Mouse (Mus musculus): ENCODE results near the gene Larp1b. TPM values are rescaled to one million over a fixed set of nuclear protein-coding genes. Genes with fewer than 3 reads are reported as not detected.

Gene Larp1b
- polyA plus RNA-seq, 1 experiment from 2014 or later: 2.7 TPM

- ATAC-seq: no peak
- Histone ChIP-seq H3K27ac (ENCODE audit: low read depth, low read length) (no peak overlapping the region), H3K9me3 (replicated peaks; ENCODE audit: control insufficient read depth, low read length) (no peaks in the 10 kb centered on the region), H3K4me1 (ENCODE audit: control insufficient read depth, insufficient read depth, low read length) (no peaks in the 10 kb centered on the region), H3K4me3 (ENCODE audit: low read depth, low read length) (no peak overlapping the region), H3K4me2 (ENCODE audit: low read length) (no peak overlapping the region), H3K9ac (ENCODE audit: low read length) (no peak overlapping the region), H3K27me3 (replicated peaks; ENCODE audit: control insufficient read depth, insufficient read depth, low read length) (no peaks in the 10 kb centered on the region), H3K36me3 (ENCODE audit: control insufficient read depth, insufficient read depth, low read length) (no peaks in the 10 kb centered on the region)
- 64% methylated on average over 5 of the region's 5 CpGs for WGBS
- no peak for DNase-seq (ENCODE audit: low spot score)
Observed at GRCm38 (mm10) chr3:41038297-41038916, 88.8 kb downstream of the Larp1b start.

- ATAC-seq (no peak), DNase-seq (ENCODE audit: low spot score) (no peak)
- Histone ChIP-seq H3K36me3 (ENCODE audit: control insufficient read depth, insufficient read depth, low read length) (no peaks in the 10 kb centered on the region), H3K9me3 (replicated peaks; ENCODE audit: control insufficient read depth, low read length) (no peaks in the 10 kb centered on the region), H3K27ac (ENCODE audit: low read depth, low read length) (no peak overlapping the region), H3K4me3 (ENCODE audit: low read depth, low read length) (no peak overlapping the region), H3K4me1 (ENCODE audit: control insufficient read depth, insufficient read depth, low read length) (no peaks in the 10 kb centered on the region), H3K9ac (ENCODE audit: low read length) (no peak overlapping the region), H3K27me3 (replicated peaks; ENCODE audit: control insufficient read depth, insufficient read depth, low read length) (no peaks in the 10 kb centered on the region), H3K4me2 (ENCODE audit: low read length) (no peak overlapping the region)
- 73% methylated on average over 5 of the region's 5 CpGs for WGBS
Observed at GRCm38 (mm10) chr3:41041241-41041640, 91.6 kb downstream of the Larp1b start.

- Histone ChIP-seq H3K4me2 (ENCODE audit: low read length) (no peak overlapping the region), H3K4me3 (ENCODE audit: low read depth, low read length) (no peak overlapping the region), H3K27ac (ENCODE audit: low read depth, low read length) (no peak overlapping the region), H3K27me3 (replicated peaks; ENCODE audit: control insufficient read depth, insufficient read depth, low read length) (no peaks in the 10 kb centered on the region), H3K36me3 (ENCODE audit: control insufficient read depth, insufficient read depth, low read length) (no peaks in the 10 kb centered on the region), H3K4me1 (ENCODE audit: control insufficient read depth, insufficient read depth, low read length) (no peaks in the 10 kb centered on the region), H3K9ac (ENCODE audit: low read length) (no peak overlapping the region), H3K9me3 (replicated peaks; ENCODE audit: control insufficient read depth, low read length) (no peaks in the 10 kb centered on the region)
- ATAC-seq: peak; percentile 79
- 79% methylated on average over 4 of the region's 4 CpGs for WGBS
- peak; percentile 84 for DNase-seq (ENCODE audit: low spot score)
Observed at GRCm38 (mm10) chr3:41042195-41042938, 92.7 kb downstream of the Larp1b start.

- H3K4me1 ChIP-seq (ENCODE audit: control insufficient read depth, insufficient read depth, low read length): no peaks in the 10 kb centered on the region
- no peaks in the 10 kb centered on the region for H3K36me3 ChIP-seq (ENCODE audit: control insufficient read depth, insufficient read depth, low read length)
- ATAC-seq (no peak), DNase-seq (ENCODE audit: low spot score) (no peak)
- H3K27me3 ChIP-seq (replicated peaks; ENCODE audit: control insufficient read depth, insufficient read depth, low read length): no peaks in the 10 kb centered on the region
- H3K27ac ChIP-seq (ENCODE audit: low read depth, low read length): no peak overlapping the region
- no peaks in the 10 kb centered on the region for H3K9me3 ChIP-seq (replicated peaks; ENCODE audit: control insufficient read depth, low read length)
- no peak overlapping the region for H3K9ac ChIP-seq (ENCODE audit: low read length)
- H3K4me2 ChIP-seq (ENCODE audit: low read length): no peak overlapping the region
- 77% methylated on average over 11 of the region's 11 CpGs for whole genome bisulfite sequencing
- no peak overlapping the region for H3K4me3 ChIP-seq (ENCODE audit: low read depth, low read length)
Observed at GRCm38 (mm10) chr3:41043756-41044354, 94.2 kb downstream of the Larp1b start.

- no peak overlapping the region for H3K4me3 ChIP-seq (ENCODE audit: low read depth, low read length)
- no peak overlapping the region for H3K9ac ChIP-seq (ENCODE audit: low read length)
- H3K9me3 ChIP-seq (replicated peaks; ENCODE audit: control insufficient read depth, low read length): no peaks in the 10 kb centered on the region
- ATAC-seq: no peak
- H3K36me3 ChIP-seq (ENCODE audit: control insufficient read depth, insufficient read depth, low read length): no peaks in the 10 kb centered on the region
- no peak overlapping the region for H3K27ac ChIP-seq (ENCODE audit: low read depth, low read length)
- DNase-seq (ENCODE audit: low spot score): peak; percentile 8
- no peaks in the 10 kb centered on the region for H3K4me1 ChIP-seq (ENCODE audit: control insufficient read depth, insufficient read depth, low read length)
- no peaks in the 10 kb centered on the region for H3K27me3 ChIP-seq (replicated peaks; ENCODE audit: control insufficient read depth, insufficient read depth, low read length)
- WGBS: 82% methylated on average over 6 of the region's 6 CpGs
- H3K4me2 ChIP-seq (ENCODE audit: low read length): no peak overlapping the region
Observed at GRCm38 (mm10) chr3:41047838-41048237, 98.2 kb downstream of the Larp1b start.

GRCm38 (mm10) chr3:41053334-41053733 lies 103.7 kb downstream of the Larp1b start:
- Histone ChIP-seq H3K4me2 (ENCODE audit: low read length) (no peak overlapping the region), H3K27ac (ENCODE audit: low read depth, low read length) (no peak overlapping the region), H3K4me1 (ENCODE audit: control insufficient read depth, insufficient read depth, low read length) (no peaks in the 10 kb centered on the region), H3K9me3 (replicated peaks; ENCODE audit: control insufficient read depth, low read length) (no peaks in the 10 kb centered on the region), H3K9ac (ENCODE audit: low read length) (no peak overlapping the region), H3K27me3 (replicated peaks; ENCODE audit: control insufficient read depth, insufficient read depth, low read length) (no peaks in the 10 kb centered on the region), H3K36me3 (ENCODE audit: control insufficient read depth, insufficient read depth, low read length) (no peaks in the 10 kb centered on the region), H3K4me3 (ENCODE audit: low read depth, low read length) (no peak overlapping the region)
- no peak for ATAC-seq
- 97% methylated on average over 3 of the region's 3 CpGs for WGBS
- no peak for DNase-seq (ENCODE audit: low spot score)

- DNase-seq (ENCODE audit: low spot score) (peak; percentile 80), ATAC-seq (peak; percentile 85)
- Histone ChIP-seq H3K9ac (ENCODE audit: low read length) (no peak overlapping the region), H3K4me3 (ENCODE audit: low read depth, low read length) (no peak overlapping the region), H3K27ac (ENCODE audit: low read depth, low read length) (0 out of 2 replicates have a peak overlapping the region, but pooled peaks have one; percentile 23), H3K4me2 (ENCODE audit: low read length) (no peak overlapping the region), H3K9me3 (replicated peaks; ENCODE audit: control insufficient read depth, low read length) (no peaks in the 10 kb centered on the region), H3K27me3 (replicated peaks; ENCODE audit: control insufficient read depth, insufficient read depth, low read length) (no peaks in the 10 kb centered on the region), H3K4me1 (ENCODE audit: control insufficient read depth, insufficient read depth, low read length) (no peaks in the 10 kb centered on the region), H3K36me3 (ENCODE audit: control insufficient read depth, insufficient read depth, low read length) (no peaks in the 10 kb centered on the region; the same call in none of the 2 replicates)
- 54% methylated on average over 2 of the region's 2 CpGs for WGBS
Observed at GRCm38 (mm10) chr3:41058395-41058794, 108.8 kb downstream of the Larp1b start.

GRCm38 (mm10) chr3:41059249-41059648 lies 109.6 kb downstream of the Larp1b start:
- Histone ChIP-seq H3K4me1 (ENCODE audit: control insufficient read depth, insufficient read depth, low read length) (no peaks in the 10 kb centered on the region), H3K4me3 (ENCODE audit: low read depth, low read length) (no peak overlapping the region), H3K36me3 (ENCODE audit: control insufficient read depth, insufficient read depth, low read length) (peaks cover under 1% of the 10 kb centered on the region), H3K9me3 (replicated peaks; ENCODE audit: control insufficient read depth, low read length) (no peaks in the 10 kb centered on the region), H3K4me2 (ENCODE audit: low read length) (no peak overlapping the region), H3K27me3 (replicated peaks; ENCODE audit: control insufficient read depth, insufficient read depth, low read length) (no peaks in the 10 kb centered on the region), H3K27ac (ENCODE audit: low read depth, low read length) (no peak overlapping the region), H3K9ac (ENCODE audit: low read length) (no peak overlapping the region)
- ATAC-seq: no peak
- 83% methylated on average over 3 of the region's 3 CpGs for WGBS
- DNase-seq (ENCODE audit: low spot score): no peak

Measured in forebrain, embryonic 14.5 days (tissue).